Mouse (Mus musculus) MEL (cell line): Measurements from ENCODE around the gene Ddx52. TPM values are rescaled to one million over a fixed set of nuclear protein-coding genes. Genes with fewer than 3 reads are reported as not detected.

Experiments used
- DNase-seq: peaks from one replicate; pipeline ENCODE4 v3.0.0; 2011; ENCODE audit warnings: low read depth, low spot score
- H3K27ac ChIP-seq: 2 replicates; pipeline ENCODE4 v1.5.1; 2012; ENCODE audit warnings: low read depth, mild to moderate bottlenecking, control low read depth, low read length, moderate library complexity; ENCODE audit not compliant: control insufficient read depth
- H3K27me3 ChIP-seq, 2 experiments: fragments of 150-350 bp in 1 of 2; sonication (generic) in 1 of 2; 2 replicates each; pipeline ENCODE4 v1.6.1; 2012; ENCODE audit warnings: low read length in 2 of 2, mild to moderate bottlenecking in 2 of 2, improper control_type of control experiment in 1 of 2, moderate library complexity in 1 of 2; ENCODE audit not compliant: insufficient read depth in 2 of 2, control insufficient read depth in 1 of 2
- H3K36me3 ChIP-seq, 2 experiments: 2 replicates each; pipeline ENCODE4 v1.6.1; 2012 to 2014; ENCODE audit warnings: low read length in 2 of 2, improper control_type of control experiment in 1 of 2, inconsistent platforms in 1 of 2, mild to moderate bottlenecking in 1 of 2; ENCODE audit not compliant: insufficient read depth in 2 of 2, control insufficient read depth in 1 of 2
- H3K4me1 ChIP-seq, 2 experiments: fragments of 150-350 bp in 1 of 2; sonication (generic) in 1 of 2; 2 replicates each; pipeline ENCODE4 v1.6.1; 2012; ENCODE audit warnings: low read length in 2 of 2, improper control_type of control experiment in 1 of 2, mild to moderate bottlenecking in 1 of 2; ENCODE audit not compliant: insufficient read depth in 2 of 2, control insufficient read depth in 1 of 2
- H3K4me3 ChIP-seq, 2 experiments: fragments of 150-350 bp in 1 of 2; sonication (generic) in 1 of 2; 2 replicates each; pipeline ENCODE4 v1.5.1; 2012; ENCODE audit warnings: low read depth in 2 of 2, low read length in 2 of 2, mild to moderate bottlenecking in 2 of 2, moderate library complexity in 2 of 2, control low read depth in 1 of 2, improper control_type of control experiment in 1 of 2; ENCODE audit not compliant: control insufficient read depth in 1 of 2, insufficient read depth in 1 of 2
- H3K79me2 ChIP-seq: 2 replicates; pipeline ENCODE4 v1.6.1; 2012; ENCODE audit warnings: mild to moderate bottlenecking, low read length, moderate library complexity; ENCODE audit not compliant: control insufficient read depth, poor library complexity, insufficient read depth
- H3K9ac ChIP-seq: 2 replicates; pipeline ENCODE4 v1.6.1; 2012; ENCODE audit warnings: low read depth, mild to moderate bottlenecking, control low read depth, low read length, moderate library complexity; ENCODE audit not compliant: control insufficient read depth, poor library complexity, severe bottlenecking
- H3K9me3 ChIP-seq: fragments of 150-350 bp; sonication (generic); replicated peaks from 2 replicates; pipeline ENCODE4 v1.6.1; 2012; ENCODE audit warnings: mild to moderate bottlenecking, low read length, improper control_type of control experiment, moderate library complexity; ENCODE audit not compliant: insufficient read depth
- BHLHE40 ChIP-seq: IDR thresholded peaks from 2 replicates; pipeline ENCODE4 v1.6.1; 2012; ENCODE audit warnings: low read depth, mild to moderate bottlenecking, inconsistent platforms, low read length, improper control_type of control experiment, borderline replicate concordance
- CHD1 ChIP-seq: IDR thresholded peaks from 2 replicates; pipeline ENCODE4 v1.6.1; 2012; ENCODE audit warnings: low read depth, mild to moderate bottlenecking, inconsistent platforms, low read length, improper control_type of control experiment
- CHD2 ChIP-seq: IDR thresholded peaks from 2 replicates; pipeline ENCODE4 v1.6.1; 2011; ENCODE audit warnings: low read length, improper control_type of control experiment
- ELF1 ChIP-seq: IDR thresholded peaks from 2 replicates; pipeline ENCODE4 v1.6.1; 2014; ENCODE audit warnings: low read depth, mild to moderate bottlenecking, inconsistent platforms, low read length, improper control_type of control experiment, moderate library complexity
- EP300 ChIP-seq, 2 experiments: IDR thresholded peaks; 2 replicates each; pipeline ENCODE4 v1.6.1; 2011; ENCODE audit warnings: improper control_type of control experiment in 2 of 2, low read length in 2 of 2, low read depth in 1 of 2, mild to moderate bottlenecking in 1 of 2
- ETS1 ChIP-seq: IDR thresholded peaks from 2 replicates; pipeline ENCODE4 v1.6.1; 2012; ENCODE audit warnings: low read depth, mild to moderate bottlenecking, inconsistent platforms, low read length, improper control_type of control experiment, moderate library complexity
- GABPA ChIP-seq: IDR thresholded peaks from 2 replicates; pipeline ENCODE4 v1.6.1; 2012; ENCODE audit warnings: low read depth, mild to moderate bottlenecking, inconsistent platforms, low read length, improper control_type of control experiment, moderate library complexity
- GATA1 ChIP-seq: IDR thresholded peaks from 2 replicates; pipeline ENCODE4 v1.6.1; 2011; ENCODE audit warnings: low read depth, low read length, improper control_type of control experiment
- HCFC1 ChIP-seq: IDR thresholded peaks from 2 replicates; pipeline ENCODE4 v1.6.1; 2012; ENCODE audit warnings: low read depth, mild to moderate bottlenecking, inconsistent platforms, low read length, improper control_type of control experiment, moderate library complexity
- JUND ChIP-seq: IDR thresholded peaks from 2 replicates; pipeline ENCODE4 v1.6.1; 2011; ENCODE audit warnings: low read depth, mild to moderate bottlenecking, improper control_type of control experiment, low read length
- MAFK ChIP-seq: IDR thresholded peaks from 2 replicates; pipeline ENCODE4 v1.6.1; 2011; ENCODE audit warnings: low read depth, mild to moderate bottlenecking, low read length, improper control_type of control experiment, borderline replicate concordance
- MAX ChIP-seq: IDR thresholded peaks from 2 replicates; pipeline ENCODE4 v1.6.1; 2011; ENCODE audit warnings: low read length, improper control_type of control experiment
- MEF2A ChIP-seq: IDR thresholded peaks from 2 replicates; pipeline ENCODE4 v1.6.1; 2014; ENCODE audit warnings: low read depth, mild to moderate bottlenecking, inconsistent platforms, low read length, improper control_type of control experiment; ENCODE audit not compliant: poor library complexity, insufficient replicate concordance, severe bottlenecking; ENCODE audit errors: extremely low read depth
- MXI1 ChIP-seq: IDR thresholded peaks from 2 replicates; pipeline ENCODE4 v1.6.1; 2011; ENCODE audit warnings: mild to moderate bottlenecking, low read depth, low read length, improper control_type of control experiment
- MYB ChIP-seq: IDR thresholded peaks from 2 replicates; pipeline ENCODE4 v1.6.1; 2011; ENCODE audit warnings: mild to moderate bottlenecking, low read depth, low read length, improper control_type of control experiment
- MYC ChIP-seq: IDR thresholded peaks from 2 replicates; pipeline ENCODE4 v1.6.1; 2011; ENCODE audit warnings: low read depth, mild to moderate bottlenecking, low read length, improper control_type of control experiment, moderate library complexity
- POLR2A ChIP-seq, 2 experiments: IDR thresholded peaks; 2 replicates each; pipeline ENCODE4 v1.6.1; 2011 to 2012; ENCODE audit warnings: low read length in 2 of 2, mild to moderate bottlenecking in 2 of 2, control low read depth in 1 of 2, improper control_type of control experiment in 1 of 2, low read depth in 1 of 2, moderate library complexity in 1 of 2; ENCODE audit not compliant: control insufficient read depth in 1 of 2, insufficient read depth in 1 of 2, poor library complexity in 1 of 2
- POLR2AphosphoS2 ChIP-seq: IDR thresholded peaks from 2 replicates; pipeline ENCODE4 v1.6.1; 2011; ENCODE audit warnings: low read length, improper control_type of control experiment
- POLR2AphosphoS5 ChIP-seq: IDR thresholded peaks from 2 replicates; pipeline ENCODE4 v1.6.1; 2012; ENCODE audit warnings: low read depth, borderline replicate concordance, mild to moderate bottlenecking, inconsistent platforms, low read length, moderate library complexity, mixed read lengths
- RAD21 ChIP-seq: IDR thresholded peaks from 2 replicates; pipeline ENCODE4 v1.6.1; 2011; ENCODE audit warnings: mild to moderate bottlenecking, low read depth, low read length, improper control_type of control experiment
- RCOR1 ChIP-seq: IDR thresholded peaks from 2 replicates; pipeline ENCODE4 v1.6.1; 2012; ENCODE audit warnings: low read depth, mild to moderate bottlenecking, inconsistent platforms, low read length, improper control_type of control experiment
- SMC3 ChIP-seq: IDR thresholded peaks from 2 replicates; pipeline ENCODE4 v1.6.1; 2011; ENCODE audit warnings: low read depth, low read length, improper control_type of control experiment
- TAL1 ChIP-seq: IDR thresholded peaks from 2 replicates; pipeline ENCODE4 v1.6.1; 2012; ENCODE audit warnings: mild to moderate bottlenecking, inconsistent platforms, low read length, moderate library complexity, mixed read lengths
- TBP ChIP-seq: IDR thresholded peaks from 2 replicates; pipeline ENCODE4 v1.8.0; 2011; ENCODE audit warnings: low read depth, low read length, improper control_type of control experiment
- TCF12 ChIP-seq: IDR thresholded peaks from 2 replicates; pipeline ENCODE4 v1.6.1; 2014; ENCODE audit warnings: low read depth, mild to moderate bottlenecking, inconsistent platforms, low read length, improper control_type of control experiment, moderate library complexity
- UBTF ChIP-seq: IDR thresholded peaks from 2 replicates; pipeline ENCODE4 v1.6.1; 2012; ENCODE audit warnings: low read depth, mild to moderate bottlenecking, inconsistent platforms, low read length, improper control_type of control experiment, moderate library complexity, borderline replicate concordance; ENCODE audit not compliant: insufficient read depth
- USF1 ChIP-seq: IDR thresholded peaks from 2 replicates; pipeline ENCODE4 v1.6.1; 2014; ENCODE audit warnings: low read depth, mild to moderate bottlenecking, inconsistent platforms, low read length, improper control_type of control experiment, moderate library complexity
- ZC3H11A ChIP-seq: IDR thresholded peaks from 2 replicates; pipeline ENCODE4 v1.6.1; 2012; ENCODE audit warnings: low read depth, mild to moderate bottlenecking, inconsistent platforms, low read length, improper control_type of control experiment
- ZKSCAN1 ChIP-seq: IDR thresholded peaks from 2 replicates; pipeline ENCODE4 v1.6.1; 2012; ENCODE audit warnings: low read depth, mild to moderate bottlenecking, inconsistent platforms, low read length, improper control_type of control experiment, moderate library complexity
- ZNF384 ChIP-seq: IDR thresholded peaks from 2 replicates; pipeline ENCODE4 v1.6.1; 2012; ENCODE audit warnings: low read depth, mild to moderate bottlenecking, inconsistent platforms, low read length, improper control_type of control experiment
- polyA plus RNA-seq, 2 experiments: library from polyadenylated mRNA; stranded (reverse) in 1 of 2; unstranded in 1 of 2; fragments of >175 nt in 1 of 2; fragments of >200 nt in 1 of 2; gene quantifications; 2 replicates each; pipeline versions ENCODE4 v1.2.1 to v1.2.4; 2012; ENCODE audit warnings: low replicate concordance in 2 of 2, low read depth in 1 of 2; ENCODE audit not compliant: insufficient read length in 2 of 2, insufficient read depth in 1 of 2, missing spikeins in 1 of 2
- total RNA-seq: library from RNA; depleted of rRNA; stranded (reverse); fragments of 300-350 nt; gene quantifications from 2 replicates; pipeline ENCODE4 v1.2.3, GENCODE M21; 2012

The Ddx52 gene
- total and polyA plus RNA-seq, 3 experiments, result 48.2 to 58.6 TPM; not detected in 1

DNA sequence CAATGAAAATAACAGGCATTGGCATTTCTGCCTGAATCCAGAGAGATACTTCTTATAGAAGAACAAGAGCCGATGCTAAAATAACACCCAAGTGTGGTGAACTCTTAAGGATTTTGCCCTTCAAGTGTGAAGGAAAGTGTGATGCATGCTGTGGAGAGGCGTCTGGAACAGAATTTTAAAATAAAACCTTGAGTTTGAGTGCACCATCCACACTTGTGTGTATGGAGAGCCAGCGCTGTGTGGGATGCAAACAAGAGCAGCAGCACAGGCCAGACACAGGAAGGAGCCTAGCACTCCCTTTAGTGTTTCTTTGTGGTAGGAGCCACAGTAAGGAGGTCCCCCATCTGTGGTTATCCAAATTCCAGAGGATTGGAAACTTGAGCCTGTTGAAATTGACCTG, 20.1 kb downstream of the Ddx52 start:
- Histone ChIP-seq H3K27me3 (no peaks in the 10 kb centered on the region), H3K27ac (no peak overlapping the region), H3K4me1 (peaks cover 11 to 13% of the 10 kb centered on the region in 2 experiments)
- TF ChIP-seq JUND, result no peak
- no peak for TF ChIP-seq MXI1
- no peak for TF ChIP-seq RAD21
- no peak for TF ChIP-seq HCFC1
- TF ChIP-seq, all 39 proteins: peak for 0
- Histone ChIP-seq H3K9ac (no peak overlapping the region), H3K79me2 (peaks cover 7% of the 10 kb centered on the region), H3K9me3 (no peaks in the 10 kb centered on the region), H3K36me3 (peaks cover 18 to 21% of the 10 kb centered on the region in 2 experiments), H3K4me3 (no peak overlapping the region)
- DNase-seq, result no peak

GRCm38 (mm10) chr11:83963991-83964921, 22.4 kb downstream of the Ddx52 start, which contains the start of gene Synrg:
TSS of gene Synrg (plus strand) at chr11:83964428.
- Histone ChIP-seq H3K79me2 (peaks cover 10% of the 10 kb centered on the region), H3K4me3 (peak within 1 kb of the TSS; percentile 85 to 88), H3K36me3 (peaks cover 9 to 38% of the 10 kb centered on the region in 2 experiments), H3K9me3 (no peaks in the 10 kb centered on the region), H3K9ac (peak within 1 kb of the TSS; percentile 95), H3K27me3 (no peaks in the 10 kb centered on the region), H3K4me1 (peaks cover 29 to 31% of the 10 kb centered on the region in 2 experiments), H3K27ac (peak within 1 kb of the TSS; percentile 64)
- peak; percentile 95 for DNase-seq
- no peak for TF ChIP-seq POLR2AphosphoS5
- no peak for TF ChIP-seq TAL1
- no peak for TF ChIP-seq GABPA
- no peak for TF ChIP-seq EP300 (IDR thresholded peaks at IDR 0.05; ENCODE audit: low read depth in 1 of 2, low read length in 2 of 2)
- TF ChIP-seq ETS1, result no peak
- TF ChIP-seq UBTF, result no peak
- no peak for TF ChIP-seq ZNF384
- no peak for TF ChIP-seq TBP
- TF ChIP-seq CHD1, result no peak
- no peak for TF ChIP-seq ZC3H11A
- TF ChIP-seq POLR2A (IDR thresholded peaks at IDR 0.05; ENCODE audit: control insufficient read depth in 1 of 2, insufficient read depth in 1 of 2, low read depth in 1 of 2, low read length in 2 of 2, poor library complexity in 1 of 2), result peak; percentile 66 to 97
- TF ChIP-seq RAD21, result no peak
- no peak for TF ChIP-seq GATA1
- peak; percentile 91 for TF ChIP-seq POLR2AphosphoS2
- 0 out of 2 replicates have a peak, but pooled peaks have one; percentile 3 for TF ChIP-seq MYC
- TF ChIP-seq BHLHE40, result peak; percentile 67; the same call in 1 of the 2 replicates
- TF ChIP-seq CHD2, result no peak; the same call in 1 of the 2 replicates
- no peak for TF ChIP-seq MAFK
- TF ChIP-seq MYB, result no peak
- TF ChIP-seq MAX, result peak; percentile 97
- TF ChIP-seq ZKSCAN1, result peak; percentile 91
- TF ChIP-seq ELF1, result peak; percentile 93
- TF ChIP-seq USF1, result peak; percentile 99
- TF ChIP-seq MEF2A, result peak; percentile 9; the same call in 1 of the 2 replicates
- TF ChIP-seq RCOR1, result no peak
- TF ChIP-seq TCF12, result peak; percentile 66
- TF ChIP-seq SMC3, result no peak
